Mouse (Mus musculus) stomach, embryonic 14.5 days (tissue): ENCODE data around the gene Slc1a4. TPM values are rescaled to one million over a fixed set of nuclear protein-coding genes. Genes with fewer than 3 reads are reported as not detected.

Experiments used
- ATAC-seq: fragments of 200-750 bp; cut with Nextera tagmentation; 2 replicates; pipeline ENCODE4 v1.8.0; 2017; ENCODE audit warnings: low read depth, moderate TSS enrichment; ENCODE audit not compliant: insufficient number of reproducible peaks, insufficient read depth, low FRiP score
- H3K27ac ChIP-seq: fragments of 300-500 bp; sonication (generic); 2 replicates; pipeline ENCODE4 v1.5.1; 2014; ENCODE audit warnings: mild to moderate bottlenecking, low read length, moderate library complexity, mixed read lengths
- H3K27me3 ChIP-seq: fragments of 300-500 bp; sonication (generic); 2 replicates; pipeline ENCODE4 v1.6.1; 2014; ENCODE audit warnings: low read length, control low read depth, mixed read lengths; ENCODE audit not compliant: control insufficient read depth, insufficient read depth
- H3K36me3 ChIP-seq: fragments of 300-500 bp; sonication (generic); 2 replicates; pipeline ENCODE4 v1.6.1; 2014; ENCODE audit warnings: mild to moderate bottlenecking, control low read depth, low read length, moderate library complexity, mixed read lengths; ENCODE audit not compliant: control insufficient read depth, insufficient read depth
- H3K4me1 ChIP-seq: fragments of 300-500 bp; sonication (generic); 2 replicates; pipeline ENCODE4 v1.6.1; 2014; ENCODE audit warnings: low read length, control low read depth, mixed read lengths; ENCODE audit not compliant: control insufficient read depth, insufficient read depth
- H3K4me2 ChIP-seq: fragments of 300-500 bp; sonication (generic); replicated peaks from 2 replicates; pipeline ENCODE4 v1.6.1; 2014; ENCODE audit warnings: low read depth, low read length, control low read depth
- H3K4me3 ChIP-seq: fragments of 300-500 bp; sonication (generic); 2 replicates; pipeline ENCODE4 v1.5.1; 2014; ENCODE audit warnings: low read depth, low read length, control low read depth
- H3K9ac ChIP-seq: fragments of 300-500 bp; sonication (generic); replicated peaks from 2 replicates; pipeline ENCODE4 v1.6.1; 2014; ENCODE audit warnings: low read depth, mild to moderate bottlenecking, control low read depth, low read length, moderate library complexity, mixed read lengths
- H3K9me3 ChIP-seq: fragments of 300-500 bp; sonication (generic); 2 replicates; pipeline ENCODE4 v1.6.1; 2016; ENCODE audit warnings: low read depth, low read length, control low read depth; ENCODE audit not compliant: control insufficient read depth
- WGBS: fragments of 180-500 bp; shearing (Covaris S2); extraction: QIAGEN DNeasy Blood & Tissue Kit; methylation state at CpG from one replicate; pipeline ENCODE4 v1.1.7; 2014; 5-methylcytosine and 5-hydroxymethylcytosine counted together
- polyA plus RNA-seq: library from polyadenylated mRNA; unstranded; fragments of >200 nt; fragmentation: Nextera tagmentation; extraction: Ambion mirVana; gene quantifications from 2 replicates; pipeline ENCODE4 v1.2.1, GENCODE M21; 2014

Slc1a4 gene
- polyA plus RNA-seq, 1 experiment from 2014 or later: 18.0 TPM

- 69% methylated on average over 6 of the region's 6 CpGs for WGBS
- Histone ChIP-seq H3K4me3 (no peak overlapping the region), H3K9me3 (no peaks in the 10 kb centered on the region), H3K36me3 (0 out of 2 replicates have a peak, but pooled peaks cover 5% of the 10 kb centered on the region), H3K4me1 (no peaks in the 10 kb centered on the region), H3K27me3 (no peaks in the 10 kb centered on the region), H3K9ac (no peak overlapping the region), H3K4me2 (no peak overlapping the region), H3K27ac (no peak overlapping the region)
- ATAC-seq: no peak
Measured at GRCm38 (mm10) chr11:20299900-20300299, 32.6 kb downstream of the Slc1a4 start.

GRCm38 (mm10) chr11:20284463-20284862, 48.0 kb downstream of the Slc1a4 start:
- no peak for ATAC-seq
- H3K9ac ChIP-seq: no peak overlapping the region
- H3K4me1 ChIP-seq: no peaks in the 10 kb centered on the region
- no peak overlapping the region for H3K27ac ChIP-seq
- no peaks in the 10 kb centered on the region for H3K36me3 ChIP-seq
- no peak overlapping the region for H3K4me2 ChIP-seq
- no peaks in the 10 kb centered on the region for H3K9me3 ChIP-seq
- no peaks in the 10 kb centered on the region for H3K27me3 ChIP-seq
- 77% methylated on average over 3 of the region's 3 CpGs for WGBS
- H3K4me3 ChIP-seq: no peak overlapping the region

DNA sequence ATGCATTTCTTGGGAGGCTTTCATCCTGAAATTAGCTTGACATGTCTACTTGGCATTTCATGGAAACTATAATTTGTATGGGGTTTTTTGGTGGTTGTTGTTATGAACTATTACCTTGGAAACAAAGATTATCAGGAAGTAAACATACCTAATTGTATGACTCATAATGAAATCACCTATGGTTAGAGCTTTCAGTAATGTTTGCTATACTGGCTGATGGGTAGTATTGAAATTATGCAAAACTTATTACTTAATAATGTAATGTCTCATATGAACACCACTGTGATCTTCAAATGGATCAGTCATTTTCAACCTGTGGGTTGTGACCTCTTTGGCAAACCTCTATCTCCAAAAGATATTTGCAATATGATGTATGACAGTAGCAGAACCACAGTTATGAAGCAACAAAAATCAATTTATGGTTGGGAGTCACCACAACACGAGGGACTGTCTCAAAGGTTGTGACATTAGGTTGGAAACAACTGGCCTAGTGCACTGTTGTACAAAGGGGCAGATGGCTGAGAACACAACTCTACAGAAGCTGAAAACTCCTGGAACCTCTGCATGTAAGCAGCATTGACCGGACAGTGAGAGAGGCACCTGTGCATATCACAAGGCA, 49.8 kb downstream of the Slc1a4 start:
- H3K27me3 ChIP-seq: no peaks in the 10 kb centered on the region
- H3K4me3 ChIP-seq: no peak overlapping the region
- H3K9ac ChIP-seq: no peak overlapping the region
- 83% methylated on average over 2 of the region's 2 CpGs for WGBS
- no peaks in the 10 kb centered on the region for H3K36me3 ChIP-seq
- no peak for ATAC-seq
- H3K4me1 ChIP-seq: no peaks in the 10 kb centered on the region
- H3K9me3 ChIP-seq: no peaks in the 10 kb centered on the region
- H3K4me2 ChIP-seq: no peak overlapping the region
- H3K27ac ChIP-seq: no peak overlapping the region

GRCm38 (mm10) chr11:20280982-20281381, 51.5 kb downstream of the Slc1a4 start:
- H3K4me2 ChIP-seq: no peak overlapping the region
- H3K9ac ChIP-seq: no peak overlapping the region
- no peak overlapping the region for H3K4me3 ChIP-seq
- H3K4me1 ChIP-seq: no peaks in the 10 kb centered on the region
- no peak overlapping the region for H3K27ac ChIP-seq
- no peaks in the 10 kb centered on the region for H3K9me3 ChIP-seq
- H3K27me3 ChIP-seq: no peaks in the 10 kb centered on the region
- ATAC-seq: no peak
- no peaks in the 10 kb centered on the region for H3K36me3 ChIP-seq
- 47% methylated on average over 5 of the region's 5 CpGs for WGBS

DNA sequence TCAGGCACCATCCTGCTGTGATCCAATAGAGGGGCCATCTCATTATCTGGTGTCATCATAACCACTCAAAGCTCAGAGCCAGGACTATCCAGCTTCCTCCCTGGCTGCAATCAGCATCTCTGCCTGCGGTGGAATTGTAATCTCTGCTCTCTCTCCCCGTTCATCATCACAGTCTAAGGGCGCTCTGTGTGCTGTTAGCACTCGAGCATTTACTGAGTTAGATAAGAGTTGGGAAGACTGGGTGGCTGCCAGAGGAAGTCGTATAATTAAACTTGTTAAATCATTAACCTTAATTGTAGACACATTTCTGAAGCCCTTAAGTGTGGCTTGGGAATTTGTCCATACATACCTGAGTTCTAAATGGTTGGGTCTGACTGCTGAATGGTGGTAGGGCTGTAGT, 53.8 kb downstream of the Slc1a4 start:
- H3K4me1 ChIP-seq: no peaks in the 10 kb centered on the region
- no peaks in the 10 kb centered on the region for H3K9me3 ChIP-seq
- no peak overlapping the region for H3K27ac ChIP-seq
- no peak overlapping the region for H3K4me3 ChIP-seq
- H3K36me3 ChIP-seq: no peaks in the 10 kb centered on the region
- H3K27me3 ChIP-seq: no peaks in the 10 kb centered on the region
- no peak for ATAC-seq
- no peak overlapping the region for H3K4me2 ChIP-seq
- H3K9ac ChIP-seq: no peak overlapping the region
- 36% methylated on average over 5 of the region's 5 CpGs for WGBS

DNA sequence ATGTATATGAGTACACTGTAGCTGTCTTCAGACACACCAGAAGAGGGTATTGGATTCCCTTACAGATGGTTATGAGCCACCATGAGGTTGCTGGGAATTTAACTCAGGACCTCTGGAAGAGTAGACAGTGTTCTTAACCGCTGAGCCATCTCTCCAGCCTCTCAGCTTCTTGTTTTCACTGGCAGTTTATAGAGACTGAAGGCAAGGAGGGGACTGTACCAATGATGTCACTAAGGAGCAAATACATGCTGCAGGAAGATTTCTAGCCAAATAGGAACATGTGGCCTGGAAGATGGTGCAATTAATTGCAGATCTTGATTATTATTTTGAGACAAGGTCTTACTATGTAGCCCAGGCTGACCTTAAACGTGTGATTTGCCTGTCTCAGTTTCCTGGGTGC, 55.4 kb downstream of the Slc1a4 start:
- no peak for ATAC-seq
- H3K9me3 ChIP-seq: no peaks in the 10 kb centered on the region
- H3K9ac ChIP-seq: no peak overlapping the region
- H3K4me1 ChIP-seq: no peaks in the 10 kb centered on the region
- H3K27me3 ChIP-seq: no peaks in the 10 kb centered on the region
- no peak overlapping the region for H3K4me2 ChIP-seq
- WGBS: 74% methylated on average over 2 of the region's 2 CpGs
- no peak overlapping the region for H3K4me3 ChIP-seq
- no peak overlapping the region for H3K27ac ChIP-seq
- H3K36me3 ChIP-seq: no peaks in the 10 kb centered on the region

DNA sequence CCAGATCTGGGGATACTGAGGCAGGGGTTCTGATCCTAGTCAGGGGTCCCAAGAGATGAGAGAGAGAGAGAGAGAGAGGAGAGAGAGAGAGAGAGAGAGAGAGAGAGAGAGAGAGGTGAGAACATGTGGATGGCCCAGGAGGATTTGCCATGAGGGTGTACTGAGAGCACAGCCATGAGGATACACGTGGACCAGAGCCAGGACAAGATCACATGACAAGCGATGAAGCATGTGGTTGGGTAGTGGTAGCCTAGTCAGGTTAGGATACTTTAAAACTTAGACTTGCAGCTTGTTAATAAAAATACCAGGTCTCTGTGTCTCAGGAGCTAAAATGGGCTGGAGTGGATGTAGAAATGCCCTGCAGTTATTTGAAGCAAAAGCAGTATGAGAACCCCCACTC, 56.5 kb downstream of the Slc1a4 start:
- H3K27me3 ChIP-seq: no peaks in the 10 kb centered on the region
- H3K4me2 ChIP-seq: no peak overlapping the region
- 68% methylated on average over 2 of the region's 2 CpGs for WGBS
- no peaks in the 10 kb centered on the region for H3K9me3 ChIP-seq
- no peaks in the 10 kb centered on the region for H3K36me3 ChIP-seq
- H3K27ac ChIP-seq: no peak overlapping the region
- no peak overlapping the region for H3K4me3 ChIP-seq
- H3K4me1 ChIP-seq: no peaks in the 10 kb centered on the region
- H3K9ac ChIP-seq: no peak overlapping the region
- no peak for ATAC-seq

DNA sequence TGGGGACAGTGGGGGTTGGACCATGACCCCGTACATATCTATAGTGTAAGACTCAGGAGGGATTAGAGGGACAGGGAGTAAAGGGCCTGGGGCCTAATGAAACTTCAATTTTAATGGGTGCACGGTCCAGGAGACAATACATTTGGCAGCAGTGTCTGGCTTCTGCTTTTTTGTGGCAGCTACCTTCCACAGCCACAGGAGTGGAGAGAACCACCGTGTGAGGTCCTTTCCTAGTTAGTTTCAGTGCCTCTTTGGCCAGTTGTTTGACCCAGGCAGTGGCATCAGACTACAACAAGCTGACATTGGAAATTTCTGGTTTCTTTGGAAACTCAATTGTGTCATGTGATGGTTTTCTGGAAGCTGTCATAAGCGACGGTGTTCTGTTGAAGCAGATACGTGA, 62.6 kb downstream of the Slc1a4 start:
- 79% methylated on average over 6 of the region's 6 CpGs for WGBS
- no peaks in the 10 kb centered on the region for H3K27me3 ChIP-seq

More for the DNA sequence above, 62.6 kb downstream of the Slc1a4 start:
- no peak overlapping the region for H3K9ac ChIP-seq
- no peak overlapping the region for H3K27ac ChIP-seq
- no peak overlapping the region for H3K4me3 ChIP-seq
- no peak for ATAC-seq
- no peaks in the 10 kb centered on the region for H3K9me3 ChIP-seq
- H3K4me1 ChIP-seq: no peaks in the 10 kb centered on the region
- no peak overlapping the region for H3K4me2 ChIP-seq
- H3K36me3 ChIP-seq: no peaks in the 10 kb centered on the region
